Mouse (Mus musculus) liver, embryonic 11.5 days (tissue): ENCODE results near the gene Stab2. TPM values are rescaled to one million over a fixed set of nuclear protein-coding genes. Genes with fewer than 3 reads are reported as not detected.

Source experiments
- ATAC-seq: fragments of 200-750 bp; cut with Nextera tagmentation; replicated peaks from 2 replicates; pipeline ENCODE4 v1.8.0; 2017; ENCODE audit warnings: moderate number of reproducible peaks, mild to moderate bottlenecking, moderate TSS enrichment, moderate library complexity; ENCODE audit not compliant: low FRiP score
- DNase-seq: peaks from one replicate; pipeline ENCODE4 v3.0.0-alpha.2; 2017; ENCODE audit warnings: low spot score
- H3K27ac ChIP-seq: fragments of 300-500 bp; sonication (generic); 2 replicates; pipeline ENCODE4 v1.5.1; 2014; ENCODE audit warnings: mild to moderate bottlenecking, low read depth, low read length, control low read depth
- H3K27me3 ChIP-seq: fragments of 300-500 bp; sonication (generic); replicated peaks from 2 replicates; pipeline ENCODE4 v1.6.1; 2014; ENCODE audit warnings: low read length, mixed read lengths; ENCODE audit not compliant: control insufficient read depth, insufficient read depth
- H3K36me3 ChIP-seq: fragments of 300-500 bp; sonication (generic); 2 replicates; pipeline ENCODE4 v1.6.1; 2014; ENCODE audit warnings: mild to moderate bottlenecking, low read length, moderate library complexity, mixed read lengths; ENCODE audit not compliant: control insufficient read depth, insufficient read depth
- H3K4me1 ChIP-seq: fragments of 300-500 bp; sonication (generic); replicated peaks from 2 replicates; pipeline ENCODE4 v1.6.1; 2014; ENCODE audit warnings: low read length, mixed read lengths; ENCODE audit not compliant: control insufficient read depth, insufficient read depth
- H3K4me2 ChIP-seq: fragments of 300-500 bp; sonication (generic); 2 replicates; pipeline ENCODE4 v1.6.1; 2014; ENCODE audit warnings: mild to moderate bottlenecking, control low read depth, moderate library complexity
- H3K4me3 ChIP-seq: fragments of 300-500 bp; sonication (generic); 2 replicates; pipeline ENCODE4 v1.5.1; 2014; ENCODE audit warnings: low read depth, low read length, control low read depth
- H3K9ac ChIP-seq: fragments of 300-500 bp; sonication (generic); 2 replicates; pipeline ENCODE4 v1.6.1; 2014; ENCODE audit warnings: low read depth, low read length, control low read depth
- H3K9me3 ChIP-seq: fragments of 300-500 bp; sonication (generic); 2 replicates; pipeline ENCODE4 v1.6.1; 2016; ENCODE audit warnings: low read length, inconsistent platforms, mixed read lengths; ENCODE audit not compliant: control insufficient read depth
- WGBS: fragments of 180-500 bp; shearing (Covaris S2); extraction: QIAGEN DNeasy Blood & Tissue Kit; methylation state at CpG from one replicate; pipeline ENCODE4 v1.1.7; 2014; 5-methylcytosine and 5-hydroxymethylcytosine counted together
- polyA plus RNA-seq: library from polyadenylated mRNA; unstranded; fragments of >200 nt; fragmentation: Nextera tagmentation; extraction: Ambion mirVana; gene quantifications from 2 replicates; pipeline ENCODE4 v1.2.1, GENCODE M21; 2014

Gene Stab2
- 24.2 and 27.2 TPM in 2 replicates for polyA plus RNA-seq

- Histone ChIP-seq H3K4me1 (no peaks in the 10 kb centered on the region), H3K27me3 (no peaks in the 10 kb centered on the region), H3K4me2 (no peak within 1 kb of the TSS), H3K4me3 (no peak within 1 kb of the TSS), H3K27ac (no peak within 1 kb of the TSS), H3K36me3 (no peaks in the 10 kb centered on the region), H3K9me3 (no peaks in the 10 kb centered on the region), H3K9ac (no peak within 1 kb of the TSS)
- WGBS, result 56% methylated on average over 8 of the region's 8 CpGs
- no peak for DNase-seq
- no peak for ATAC-seq
These were observed at the start of gene Stab2 for GRCm38 (mm10) chr10:87007385-87008214. Gene Stab2, minus strand, starts transcription at chr10:87008025.

DNA sequence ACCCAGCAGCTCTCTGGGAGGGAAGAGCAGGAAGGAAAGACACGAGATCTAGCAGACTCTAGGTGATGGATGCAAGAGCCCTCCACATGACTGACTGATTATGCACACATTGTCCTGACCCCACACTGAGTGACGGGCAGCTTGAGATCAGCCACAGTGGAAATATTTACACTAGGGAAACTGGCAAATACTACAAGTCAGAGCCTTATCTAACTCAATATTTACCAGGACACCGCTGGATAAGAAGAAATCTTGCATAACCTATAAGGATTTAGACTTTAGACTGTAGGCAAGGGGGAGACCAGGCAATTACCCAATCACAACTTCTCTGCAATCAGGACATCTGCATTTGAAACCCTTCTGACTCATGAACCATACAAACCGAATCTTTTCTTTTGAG is 43.9 kb upstream of the Stab2 start:
- Histone ChIP-seq H3K9me3 (no peaks in the 10 kb centered on the region), H3K36me3 (no peaks in the 10 kb centered on the region), H3K4me3 (no peak overlapping the region), H3K4me2 (no peak overlapping the region), H3K27me3 (no peaks in the 10 kb centered on the region), H3K27ac (no peak overlapping the region), H3K4me1 (0 out of 2 replicates have a peak, but pooled peaks cover 3% of the 10 kb centered on the region), H3K9ac (no peak overlapping the region)
- WGBS, result 44% methylated on average over 4 of the region's 4 CpGs
- ATAC-seq (peak; percentile 79), DNase-seq (no peak)

DNA sequence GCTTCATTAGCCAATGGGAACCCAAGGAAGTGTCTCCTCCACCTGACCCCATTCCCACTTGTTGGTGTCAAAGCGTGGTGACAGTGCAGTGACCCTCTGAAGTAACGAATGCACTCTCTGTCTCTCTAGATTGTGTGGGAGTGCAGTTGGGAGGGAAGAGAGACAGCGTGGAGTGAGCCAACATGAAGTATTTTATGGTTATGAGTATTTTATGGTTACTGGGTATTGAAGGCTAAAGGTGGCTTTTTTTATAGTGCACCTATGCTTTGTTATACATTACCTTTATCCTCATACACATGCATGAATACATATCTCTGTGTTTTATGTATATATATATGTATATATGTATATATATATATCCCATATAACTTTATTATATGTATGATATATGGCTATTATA is 41.4 kb upstream of the Stab2 start:
- 72% methylated on average over 3 of the region's 3 CpGs for whole genome bisulfite sequencing
- H3K9me3 ChIP-seq, result no peaks in the 10 kb centered on the region
- H3K9ac ChIP-seq, result no peak overlapping the region
- H3K27me3 ChIP-seq, result no peaks in the 10 kb centered on the region
- H3K36me3 ChIP-seq, result no peaks in the 10 kb centered on the region
- H3K27ac ChIP-seq, result no peak overlapping the region
- H3K4me1 ChIP-seq, result 0 out of 2 replicates have a peak, but pooled peaks cover 3% of the 10 kb centered on the region
- no peak for ATAC-seq
- H3K4me3 ChIP-seq, result no peak overlapping the region
- DNase-seq, result no peak
- no peak overlapping the region for H3K4me2 ChIP-seq

- ATAC-seq (no peak), DNase-seq (no peak)
- Histone ChIP-seq H3K27ac (no peak overlapping the region), H3K4me3 (no peak overlapping the region), H3K9ac (no peak overlapping the region), H3K4me1 (0 out of 2 replicates have a peak, but pooled peaks cover 3% of the 10 kb centered on the region), H3K9me3 (no peaks in the 10 kb centered on the region), H3K36me3 (no peaks in the 10 kb centered on the region), H3K27me3 (no peaks in the 10 kb centered on the region), H3K4me2 (no peak overlapping the region)
- 84% methylated on average over 10 of the region's 10 CpGs for WGBS
These were observed 39.2 kb upstream of the Stab2 start for GRCm38 (mm10) chr10:87046931-87047468.

GRCm38 (mm10) chr10:87046469-87046868 is 38.6 kb upstream of the Stab2 start:
- 38% methylated on average over 6 of the region's 6 CpGs for WGBS
- no peak for DNase-seq
- no peak overlapping the region for H3K27ac ChIP-seq

GRCm38 (mm10) chr10:87045273-87045672 is 37.4 kb upstream of the Stab2 start:
- WGBS, result 44% methylated on average over 3 of the region's 3 CpGs
- Histone ChIP-seq H3K4me1 (no peaks in the 10 kb centered on the region), H3K9me3 (no peaks in the 10 kb centered on the region), H3K27ac (no peak overlapping the region), H3K4me2 (no peak overlapping the region), H3K9ac (no peak overlapping the region), H3K4me3 (no peak overlapping the region), H3K27me3 (no peaks in the 10 kb centered on the region), H3K36me3 (no peaks in the 10 kb centered on the region)
- no peak for DNase-seq
- ATAC-seq, result peak; percentile 45; the same call in 1 of the 2 replicates

More at GRCm38 (mm10) chr10:87046469-87046868, 38.6 kb upstream of the Stab2 start:
- no peaks in the 10 kb centered on the region for H3K27me3 ChIP-seq
- no peak overlapping the region for H3K9ac ChIP-seq
- ATAC-seq, result no peak
- H3K4me3 ChIP-seq, result no peak overlapping the region
- H3K4me1 ChIP-seq, result 0 out of 2 replicates have a peak, but pooled peaks cover 3% of the 10 kb centered on the region
- H3K4me2 ChIP-seq, result no peak overlapping the region
- H3K9me3 ChIP-seq, result no peaks in the 10 kb centered on the region
- no peaks in the 10 kb centered on the region for H3K36me3 ChIP-seq

DNA sequence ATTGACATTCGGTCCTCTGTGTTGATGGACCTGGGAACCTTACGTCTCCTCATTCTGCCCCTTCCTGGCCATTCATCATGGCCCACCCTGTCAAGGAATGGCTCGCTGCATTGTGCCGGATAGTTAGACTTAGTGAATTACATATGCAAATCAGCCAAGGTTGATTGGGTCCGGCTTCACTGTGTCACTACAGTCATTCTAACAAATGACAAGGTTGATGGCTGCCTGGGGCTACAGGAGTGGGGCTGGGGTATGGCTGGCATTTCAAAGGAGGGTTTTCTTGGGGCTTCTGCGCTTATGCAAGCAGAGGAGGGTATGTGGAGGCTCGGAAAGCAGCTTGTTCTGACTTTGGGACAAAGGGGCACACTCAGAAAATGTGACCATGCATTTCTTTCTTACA is 33.4 kb upstream of the Stab2 start:
- Histone ChIP-seq H3K9me3 (no peaks in the 10 kb centered on the region), H3K27ac (no peak overlapping the region), H3K4me3 (no peak overlapping the region), H3K4me2 (no peak overlapping the region), H3K27me3 (no peaks in the 10 kb centered on the region), H3K36me3 (no peaks in the 10 kb centered on the region), H3K4me1 (peaks cover 3% of the 10 kb centered on the region; the same call in 1 of the 2 replicates), H3K9ac (no peak overlapping the region)
- WGBS, result 82% methylated on average over 7 of the region's 7 CpGs
- ATAC-seq (no peak), DNase-seq (no peak)

DNA sequence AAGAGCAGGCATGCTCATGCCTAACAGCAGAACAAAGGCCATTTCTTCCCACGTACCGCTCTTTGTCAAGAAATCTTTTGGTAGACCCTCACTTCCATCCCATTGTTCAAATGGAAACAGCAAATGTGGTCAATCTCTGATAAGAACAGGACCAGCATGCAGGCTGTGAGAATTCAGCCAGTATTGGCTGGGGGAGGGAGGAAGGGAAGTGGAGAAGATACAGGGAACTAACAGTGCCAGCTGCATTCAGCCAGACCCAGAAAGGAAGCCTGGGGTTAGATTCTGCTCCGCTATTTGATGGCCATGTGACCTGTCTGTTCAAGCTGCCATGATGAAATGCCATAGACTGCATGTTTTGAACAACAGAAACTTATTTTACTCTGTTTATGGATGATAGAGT is 32.0 kb upstream of the Stab2 start:
- ATAC-seq (no peak; the same call in 1 of the 2 replicates), DNase-seq (no peak)
- 50% methylated on average over 3 of the region's 3 CpGs for WGBS
- Histone ChIP-seq H3K4me1 (peaks cover 3% of the 10 kb centered on the region; the same call in 1 of the 2 replicates), H3K9me3 (no peaks in the 10 kb centered on the region), H3K4me2 (no peak overlapping the region), H3K27ac (no peak overlapping the region), H3K4me3 (no peak overlapping the region), H3K27me3 (no peaks in the 10 kb centered on the region), H3K9ac (no peak overlapping the region), H3K36me3 (no peaks in the 10 kb centered on the region)
